Mouse (Mus musculus) small intestine, adult 2 months (tissue): ENCODE data around the gene Dnah7c.
"Not testable (repeated sequence)": the region's sequence is repeated elsewhere in the genome, so short reads cannot be mapped to it uniquely, and the experiment has no call there.

ENCODE experiments used
- CTCF ChIP-seq: fragments of 200-500 bp; IDR thresholded peaks from 2 replicates; pipeline ENCODE4 v1.5.1; 2012; ENCODE audit warnings: low read depth, mild to moderate bottlenecking, control low read depth, inconsistent platforms, low read length, moderate library complexity, mixed read lengths; ENCODE audit not compliant: insufficient replicate concordance, insufficient read length; ENCODE audit errors: extremely low read depth
- POLR2A ChIP-seq: fragments of 200-500 bp; IDR thresholded peaks from 2 replicates; pipeline ENCODE4 v1.6.1; 2012; ENCODE audit warnings: low read depth, mild to moderate bottlenecking, control low read depth, inconsistent platforms, low read length, moderate library complexity

DNA sequence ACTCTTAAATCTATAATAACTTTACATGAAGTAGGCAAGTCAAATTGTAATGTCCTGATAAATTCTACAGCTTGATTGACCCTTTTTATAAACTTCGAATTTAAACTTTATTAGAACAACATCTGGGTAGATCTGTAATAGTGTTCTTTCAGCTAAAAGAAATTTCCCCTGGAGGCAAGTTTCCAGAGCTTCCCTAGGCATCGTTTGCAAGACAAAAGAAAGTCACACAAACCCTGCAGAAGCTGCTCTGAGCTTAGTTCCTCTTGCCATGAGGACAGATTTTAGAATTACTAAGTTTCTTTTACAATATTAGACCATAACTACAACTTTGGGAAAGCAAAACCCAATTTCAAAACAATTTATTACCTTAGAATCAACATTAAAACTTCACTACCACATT lies 227.3 kb downstream of the Dnah7c start:
- not testable (repeated sequence) for TF ChIP-seq CTCF, POLR2A
